Mouse (Mus musculus) embryonic facial prominence, embryonic 10.5 days (tissue): ENCODE measurements around the gene Arhgap5. TPM values are rescaled to one million over a fixed set of nuclear protein-coding genes. Genes with fewer than 3 reads are reported as not detected.

Source experiments
- DNase-seq: peaks from one replicate; pipeline ENCODE4 v3.0.0-alpha.2; 2017; ENCODE audit warnings: low spot score
- H3K27ac ChIP-seq: fragments of 300-500 bp; sonication (generic); replicated peaks from 2 replicates; pipeline ENCODE4 v1.5.1; 2016; ENCODE audit warnings: mild to moderate bottlenecking
- H3K27me3 ChIP-seq: fragments of 300-500 bp; sonication (generic); replicated peaks from 2 replicates; pipeline ENCODE4 v1.6.1; 2016; ENCODE audit warnings: low read depth, mild to moderate bottlenecking; ENCODE audit not compliant: poor library complexity, severe bottlenecking
- H3K36me3 ChIP-seq: fragments of 300-500 bp; sonication (generic); replicated peaks from 2 replicates; pipeline ENCODE4 v1.6.1; 2016; ENCODE audit warnings: mild to moderate bottlenecking, moderate library complexity
- H3K4me1 ChIP-seq: fragments of 300-500 bp; sonication (generic); 2 replicates; pipeline ENCODE4 v1.6.1; 2016
- H3K4me3 ChIP-seq: fragments of 300-500 bp; sonication (generic); 2 replicates; pipeline ENCODE4 v1.5.1; 2016; ENCODE audit warnings: mild to moderate bottlenecking, moderate library complexity
- H3K9me3 ChIP-seq: fragments of 300-500 bp; sonication (generic); 2 replicates; pipeline ENCODE4 v1.6.1; 2016; ENCODE audit warnings: mild to moderate bottlenecking
- WGBS: fragments of 180-500 bp; shearing (Covaris S2); methylation state at CpG from one replicate; pipeline ENCODE4 v1.1.7; 2016; 5-methylcytosine and 5-hydroxymethylcytosine counted together
- polyA plus RNA-seq: library from polyadenylated mRNA; unstranded; fragments of >200 nt; fragmentation: Nextera tagmentation; extraction: Ambion mirVana; gene quantifications from 2 replicates; pipeline ENCODE4 v1.2.1, GENCODE M21; 2016

The Arhgap5 gene
- polyA plus RNA-seq, 1 experiment from 2014 or later, result 43.2 TPM

DNA sequence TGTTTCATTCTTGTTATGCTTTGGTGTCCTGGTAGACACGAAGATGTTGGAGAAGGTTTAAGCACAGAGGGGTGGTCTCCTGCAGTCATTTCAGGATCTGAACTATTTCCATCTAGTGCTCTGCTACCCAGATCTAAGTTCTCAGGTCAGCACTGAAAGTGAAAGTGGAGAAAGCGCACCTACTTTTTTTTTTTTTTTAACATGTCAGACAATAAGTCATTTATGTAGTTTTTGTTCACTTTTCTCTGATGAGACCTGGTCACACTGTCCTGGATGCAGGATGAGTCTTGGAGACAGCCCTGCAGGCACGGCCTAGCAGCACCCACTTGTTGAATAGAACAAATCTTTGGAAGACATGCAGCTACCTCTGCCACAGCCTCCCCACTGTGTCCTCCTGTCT, 111.9 kb downstream of the Arhgap5 start:
- Histone ChIP-seq H3K4me3 (no peak overlapping the region), H3K27me3 (no peaks in the 10 kb centered on the region), H3K9me3 (no peaks in the 10 kb centered on the region), H3K36me3 (no peaks in the 10 kb centered on the region), H3K27ac (no peak overlapping the region), H3K4me1 (0 out of 2 replicates have a peak, but pooled peaks cover 4% of the 10 kb centered on the region)
- no peak for DNase-seq
- 83% methylated on average over 3 of the region's 3 CpGs for WGBS

DNA sequence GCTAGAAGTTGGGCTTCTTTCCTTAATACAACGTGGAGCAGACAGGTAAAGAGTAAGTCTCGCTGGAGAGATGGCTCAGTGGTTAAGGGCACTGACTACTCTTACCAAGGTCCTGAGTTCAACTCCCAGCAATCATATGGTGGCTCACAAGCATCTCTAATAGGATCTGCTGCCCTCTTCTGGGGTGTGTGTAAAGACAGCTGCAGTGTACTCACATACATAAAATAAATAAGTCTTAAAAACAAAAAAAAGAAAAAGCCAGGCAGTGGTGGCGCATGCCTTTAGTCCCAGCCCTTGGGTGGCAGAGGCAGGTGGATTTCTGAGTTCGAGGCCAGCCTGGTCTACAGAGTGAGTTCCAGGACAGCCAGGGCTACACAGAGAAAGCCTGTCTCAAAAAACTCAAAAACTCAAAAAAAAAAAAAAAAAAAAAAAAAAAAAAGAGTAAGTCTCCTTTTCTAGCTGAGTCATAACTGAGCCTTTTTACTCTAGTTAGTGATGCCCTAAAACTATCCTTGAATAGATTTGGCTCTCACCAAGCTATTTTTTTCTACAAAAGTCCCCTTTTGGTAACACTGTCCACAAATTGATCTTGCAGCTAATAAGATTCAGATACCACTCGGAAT, 114.8 kb downstream of the Arhgap5 start:
- H3K4me3 ChIP-seq, result no peak overlapping the region
- WGBS, result 80% methylated on average over 5 of the region's 5 CpGs
- no peaks in the 10 kb centered on the region for H3K36me3 ChIP-seq
- no peak for DNase-seq
- no peaks in the 10 kb centered on the region for H3K4me1 ChIP-seq
- no peaks in the 10 kb centered on the region for H3K27me3 ChIP-seq
- no peaks in the 10 kb centered on the region for H3K9me3 ChIP-seq
- H3K27ac ChIP-seq, result no peak overlapping the region

DNA sequence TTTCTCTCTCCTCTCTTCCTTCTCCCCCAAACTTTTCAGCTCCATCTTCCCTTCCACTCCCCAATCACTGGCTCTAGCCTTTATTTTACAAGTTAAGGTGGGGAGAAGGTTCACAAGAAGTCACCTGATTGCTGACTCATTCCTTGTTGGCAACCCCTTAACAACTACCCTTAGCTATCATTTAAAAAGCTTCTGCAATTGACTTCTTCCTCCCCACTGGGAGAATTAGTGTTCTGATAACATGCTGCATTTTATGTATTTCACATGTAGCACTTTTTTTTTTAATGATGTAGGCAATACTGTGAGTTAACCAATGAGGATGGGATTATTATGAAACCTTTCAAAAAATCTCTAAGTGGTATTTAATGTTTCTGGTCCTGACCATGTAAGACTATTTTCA, 115.9 kb downstream of the Arhgap5 start:
- Histone ChIP-seq H3K4me1 (no peaks in the 10 kb centered on the region), H3K36me3 (no peaks in the 10 kb centered on the region)
- DNase-seq, result no peak

More for the DNA sequence above, 115.9 kb downstream of the Arhgap5 start:
- Histone ChIP-seq H3K9me3 (no peaks in the 10 kb centered on the region), H3K27ac (no peak overlapping the region), H3K27me3 (no peaks in the 10 kb centered on the region), H3K4me3 (no peak overlapping the region)

Other genes with a start within 250 kb of the Arhgap5 start
- gene Akap6, start 195.4 kb downstream of the Arhgap5 start, polyA plus RNA-seq, result 4.3 and 4.4 TPM in 2 replicates